Mouse (Mus musculus) frontal cortex, postnatal 10 days (tissue): Measurements from ENCODE around the gene Gm6592.
"Not testable (repeated sequence)": the region's sequence is repeated elsewhere in the genome, so short reads cannot be mapped to it uniquely, and the experiment has no call there.

Source experiments
- DNase-seq, 2 experiments: peaks; one replicate each; pipeline ENCODE4 v3.0.0; 2022; ENCODE audit warnings: low spot score in 2 of 2, mixed read lengths in 1 of 2

Gm6592 gene

GRCm38 (mm10) chrX:8843694-8844093 lies at the start of gene Gm6592:
Gm6592 (plus strand) TSS chrX:8843994.
- no peak for DNase-seq

- DNase-seq, result not testable (repeated sequence)
These were observed 40.4 kb upstream of the Gm6592 start, which contains the start of gene Ssxb5 for GRCm38 (mm10) chrX:8803391-8803790. Ssxb5 (plus strand) TSS chrX:8803691.

GRCm38 (mm10) chrX:8832043-8832442 lies 11.8 kb upstream of the Gm6592 start:
- peak; percentile 4 to 27 for DNase-seq

- DNase-seq, result no peak
These were observed 8.7 kb downstream of the Gm6592 start for GRCm38 (mm10) chrX:8852486-8852885.

- peak; percentile 27 to 65 for DNase-seq
These were observed 20.5 kb downstream of the Gm6592 start for GRCm38 (mm10) chrX:8864331-8864730.

GRCm38 (mm10) chrX:8873953-8874352 lies 30.2 kb downstream of the Gm6592 start, which contains the start of gene Gm5751:
Gm5751 (plus strand) TSS chrX:8874253.
- not testable (repeated sequence) for DNase-seq

- DNase-seq, result no peak
These were observed 40.5 kb downstream of the Gm6592 start for GRCm38 (mm10) chrX:8884336-8884735.

GRCm38 (mm10) chrX:8891975-8892342 lies 48.2 kb downstream of the Gm6592 start:
- DNase-seq, result no peak

- peak; percentile 9 to 51 for DNase-seq
These were observed 48.8 kb downstream of the Gm6592 start, which contains the start of gene B630019K06Rik for GRCm38 (mm10) chrX:8892343-8893155. B630019K06Rik (plus strand) TSS chrX:8892382.

GRCm38 (mm10) chrX:8893182-8893651 lies 49.4 kb downstream of the Gm6592 start:
- DNase-seq, result peak; percentile 4 to 15
